Mouse (Mus musculus): ENCODE data around the gene Ciao2b.

- TF ChIP-seq CTCF (IDR thresholded peaks at IDR 0.05; ENCODE audit: low read depth, low read length) (no peak), POLR2A (IDR thresholded peaks at IDR 0.05; ENCODE audit: insufficient read depth, low read length) (no peak), EP300 (IDR thresholded peaks at IDR 0.05; ENCODE audit: insufficient read depth, low read depth, low read length) (no peak)
Measured at GRCm38 (mm10) chr8:104593536-104594325, 48.0 kb downstream of the Ciao2b start.

Measured in ES-Bruce4 (cell line).